Mouse (Mus musculus) embryonic facial prominence, embryonic 10.5 days (tissue): ENCODE data around the gene Icos. TPM values are rescaled to one million over a fixed set of nuclear protein-coding genes. Genes with fewer than 3 reads are reported as not detected.

Experiments
- DNase-seq: peaks from one replicate; pipeline ENCODE4 v3.0.0-alpha.2; 2017; ENCODE audit warnings: low spot score
- H3K27ac ChIP-seq: fragments of 300-500 bp; sonication (generic); replicated peaks from 2 replicates; pipeline ENCODE4 v1.5.1; 2016; ENCODE audit warnings: mild to moderate bottlenecking
- H3K27me3 ChIP-seq: fragments of 300-500 bp; sonication (generic); replicated peaks from 2 replicates; pipeline ENCODE4 v1.6.1; 2016; ENCODE audit warnings: low read depth, mild to moderate bottlenecking; ENCODE audit not compliant: poor library complexity, severe bottlenecking
- H3K36me3 ChIP-seq: fragments of 300-500 bp; sonication (generic); replicated peaks from 2 replicates; pipeline ENCODE4 v1.6.1; 2016; ENCODE audit warnings: mild to moderate bottlenecking, moderate library complexity
- H3K4me1 ChIP-seq: fragments of 300-500 bp; sonication (generic); 2 replicates; pipeline ENCODE4 v1.6.1; 2016
- H3K4me3 ChIP-seq: fragments of 300-500 bp; sonication (generic); 2 replicates; pipeline ENCODE4 v1.5.1; 2016; ENCODE audit warnings: mild to moderate bottlenecking, moderate library complexity
- H3K9me3 ChIP-seq: fragments of 300-500 bp; sonication (generic); 2 replicates; pipeline ENCODE4 v1.6.1; 2016; ENCODE audit warnings: mild to moderate bottlenecking
- WGBS: fragments of 180-500 bp; shearing (Covaris S2); methylation state at CpG from one replicate; pipeline ENCODE4 v1.1.7; 2016; 5-methylcytosine and 5-hydroxymethylcytosine counted together
- polyA plus RNA-seq: library from polyadenylated mRNA; unstranded; fragments of >200 nt; fragmentation: Nextera tagmentation; extraction: Ambion mirVana; gene quantifications from 2 replicates; pipeline ENCODE4 v1.2.1, GENCODE M21; 2016

The Icos gene
- polyA plus RNA-seq, 1 experiment from 2014 or later = not detected

DNA sequence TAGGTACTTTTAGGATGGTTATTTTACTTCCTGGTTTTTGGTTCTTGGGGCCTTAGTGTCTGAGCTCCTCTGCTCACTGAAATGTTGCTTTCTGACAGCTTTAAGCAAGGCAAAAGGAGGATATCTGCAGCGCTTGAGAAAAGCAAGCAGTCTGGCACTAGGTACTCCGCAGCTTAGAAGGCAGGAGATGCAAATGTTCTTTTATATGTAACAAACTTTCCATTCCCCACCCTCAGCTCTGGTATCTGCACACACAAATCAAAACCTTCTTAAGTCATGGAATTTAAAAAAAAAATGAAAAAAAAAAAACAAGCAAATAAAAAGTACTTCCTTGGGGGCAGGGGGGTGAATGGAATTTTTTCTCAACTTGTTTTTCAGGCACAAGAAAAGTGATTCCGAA is 3.5 kb upstream of the Icos start:
- no peaks in the 10 kb centered on the region for H3K27me3 ChIP-seq
- H3K4me1 ChIP-seq = peaks cover 7% of the 10 kb centered on the region; the same call in 1 of the 2 replicates
- 81% methylated on average over 3 of the region's 3 CpGs for WGBS
- H3K4me3 ChIP-seq = no peak overlapping the region
- H3K27ac ChIP-seq = no peak overlapping the region
- no peaks in the 10 kb centered on the region for H3K36me3 ChIP-seq
- no peaks in the 10 kb centered on the region for H3K9me3 ChIP-seq
- DNase-seq = no peak

DNA sequence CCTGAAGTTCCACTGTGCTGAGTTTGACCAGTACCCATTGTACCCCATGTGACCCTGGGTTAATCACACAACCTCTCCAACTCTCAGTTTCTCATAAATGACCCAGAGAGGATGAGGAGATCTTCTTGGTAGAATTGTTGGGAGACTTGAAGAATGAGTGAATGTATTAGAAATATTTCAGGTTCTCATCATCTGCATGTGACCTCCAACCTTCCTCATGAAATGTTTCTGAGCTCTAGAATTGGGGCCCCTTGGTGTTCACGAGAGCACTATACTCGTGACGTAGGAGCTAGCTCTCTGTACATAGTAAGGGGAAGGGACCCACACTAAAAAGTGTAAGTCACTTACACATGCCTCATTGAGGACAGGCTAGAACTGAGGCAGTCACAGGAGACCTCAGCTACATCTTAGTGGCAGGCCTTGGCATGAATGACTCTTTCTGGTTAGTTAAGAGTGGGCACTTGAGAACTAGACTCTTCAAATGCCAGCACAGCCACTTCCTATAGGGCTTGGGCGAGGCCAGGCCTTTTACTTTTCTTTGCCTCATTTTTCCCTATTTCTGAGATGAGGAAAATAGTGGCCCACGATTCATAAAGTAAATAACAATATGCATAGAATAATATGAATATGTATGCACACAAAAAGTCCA is 2.0 kb upstream of the Icos start:
- Histone ChIP-seq H3K4me3 (no peak overlapping the region), H3K27ac (no peak overlapping the region), H3K9me3 (no peaks in the 10 kb centered on the region), H3K4me1 (peaks cover 7% of the 10 kb centered on the region; the same call in 1 of the 2 replicates), H3K27me3 (no peaks in the 10 kb centered on the region), H3K36me3 (no peaks in the 10 kb centered on the region)
- no peak for DNase-seq
- WGBS = 90% methylated on average over 5 of the region's 5 CpGs

- Histone ChIP-seq H3K27me3 (no peaks in the 10 kb centered on the region), H3K4me3 (no peak overlapping the region), H3K9me3 (no peaks in the 10 kb centered on the region), H3K36me3 (no peaks in the 10 kb centered on the region), H3K4me1 (0 out of 2 replicates have a peak, but pooled peaks cover 2% of the 10 kb centered on the region), H3K27ac (no peak overlapping the region)
- 71% methylated on average over 7 of the region's 7 CpGs for WGBS
- DNase-seq = no peak
Observed at GRCm38 (mm10) chr1:60979126-60979842, 1.6 kb downstream of the Icos start.

DNA sequence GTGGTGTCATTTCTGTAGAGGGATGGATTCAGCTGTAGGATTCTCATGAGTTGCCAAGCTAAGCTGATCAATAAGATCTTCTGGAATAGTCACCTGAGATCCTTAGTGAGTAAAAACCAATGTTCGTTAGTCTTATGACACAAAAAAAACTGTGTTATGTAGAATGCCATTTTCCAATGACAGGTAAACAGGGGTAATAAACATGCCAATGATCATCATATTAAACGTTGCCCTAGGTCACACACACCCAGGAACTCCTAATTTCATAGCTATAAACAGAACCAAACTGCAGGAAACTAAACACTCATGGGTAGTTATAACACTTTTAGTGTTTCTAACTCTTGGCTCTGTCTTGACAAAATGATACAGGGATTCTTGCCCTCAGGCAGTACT is 2.1 kb downstream of the Icos start:
- H3K4me1 ChIP-seq = 0 out of 2 replicates have a peak, but pooled peaks cover 2% of the 10 kb centered on the region
- H3K27me3 ChIP-seq = no peaks in the 10 kb centered on the region
- no peaks in the 10 kb centered on the region for H3K36me3 ChIP-seq
- no peaks in the 10 kb centered on the region for H3K9me3 ChIP-seq
- no peak overlapping the region for H3K4me3 ChIP-seq
- WGBS = 83% methylated on average over 2 of the region's 2 CpGs
- DNase-seq = no peak
- no peak overlapping the region for H3K27ac ChIP-seq

GRCm38 (mm10) chr1:60985075-60985474 is 7.3 kb downstream of the Icos start:
- no peak for DNase-seq
- no peak overlapping the region for H3K27ac ChIP-seq
- H3K9me3 ChIP-seq = no peaks in the 10 kb centered on the region
- 64% methylated on average over 2 of the region's 2 CpGs for WGBS
- no peaks in the 10 kb centered on the region for H3K27me3 ChIP-seq
- no peaks in the 10 kb centered on the region for H3K36me3 ChIP-seq
- H3K4me3 ChIP-seq = no peak overlapping the region
- no peaks in the 10 kb centered on the region for H3K4me1 ChIP-seq

- WGBS = 85% methylated on average over 5 of the region's 5 CpGs
- DNase-seq = no peak
Observed at GRCm38 (mm10) chr1:60986141-60986540, 8.4 kb downstream of the Icos start.

GRCm38 (mm10) chr1:60989086-60989485 is 11.4 kb downstream of the Icos start:
- 86% methylated on average over 5 of the region's 5 CpGs for WGBS
- no peak overlapping the region for H3K4me3 ChIP-seq
- no peak overlapping the region for H3K27ac ChIP-seq
- DNase-seq = no peak
- H3K27me3 ChIP-seq = no peaks in the 10 kb centered on the region
- no peaks in the 10 kb centered on the region for H3K36me3 ChIP-seq
- H3K9me3 ChIP-seq = no peaks in the 10 kb centered on the region
- H3K4me1 ChIP-seq = no peaks in the 10 kb centered on the region

More at GRCm38 (mm10) chr1:60986141-60986540, 8.4 kb downstream of the Icos start:
- Histone ChIP-seq H3K27me3 (no peaks in the 10 kb centered on the region), H3K9me3 (no peaks in the 10 kb centered on the region), H3K27ac (no peak overlapping the region), H3K4me1 (no peaks in the 10 kb centered on the region), H3K36me3 (no peaks in the 10 kb centered on the region), H3K4me3 (no peak overlapping the region)

DNA sequence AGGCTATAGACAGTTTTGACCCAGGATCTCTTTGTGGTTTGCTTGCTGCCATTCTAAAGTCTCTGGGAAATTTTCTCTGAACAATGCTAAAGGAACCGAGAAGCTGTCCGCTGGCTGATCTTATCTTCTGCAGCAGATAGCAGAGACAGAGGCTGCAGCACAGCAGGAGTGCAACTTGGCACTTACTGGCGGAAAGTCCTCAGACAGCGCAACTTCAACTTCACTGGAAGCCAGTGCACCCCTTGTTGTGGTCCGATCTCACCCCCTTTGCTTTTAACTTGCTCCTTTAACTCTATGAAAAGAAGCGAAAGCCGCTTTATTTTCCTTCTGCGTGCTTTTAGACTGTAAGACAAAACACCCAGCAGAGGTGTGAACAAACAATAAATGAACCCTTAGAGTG is 12.6 kb downstream of the Icos start:
- Histone ChIP-seq H3K4me1 (no peaks in the 10 kb centered on the region), H3K27me3 (no peaks in the 10 kb centered on the region), H3K9me3 (no peaks in the 10 kb centered on the region), H3K27ac (no peak overlapping the region), H3K36me3 (no peaks in the 10 kb centered on the region), H3K4me3 (no peak overlapping the region)
- DNase-seq = no peak
- 63% methylated on average over 8 of the region's 8 CpGs for WGBS

DNA sequence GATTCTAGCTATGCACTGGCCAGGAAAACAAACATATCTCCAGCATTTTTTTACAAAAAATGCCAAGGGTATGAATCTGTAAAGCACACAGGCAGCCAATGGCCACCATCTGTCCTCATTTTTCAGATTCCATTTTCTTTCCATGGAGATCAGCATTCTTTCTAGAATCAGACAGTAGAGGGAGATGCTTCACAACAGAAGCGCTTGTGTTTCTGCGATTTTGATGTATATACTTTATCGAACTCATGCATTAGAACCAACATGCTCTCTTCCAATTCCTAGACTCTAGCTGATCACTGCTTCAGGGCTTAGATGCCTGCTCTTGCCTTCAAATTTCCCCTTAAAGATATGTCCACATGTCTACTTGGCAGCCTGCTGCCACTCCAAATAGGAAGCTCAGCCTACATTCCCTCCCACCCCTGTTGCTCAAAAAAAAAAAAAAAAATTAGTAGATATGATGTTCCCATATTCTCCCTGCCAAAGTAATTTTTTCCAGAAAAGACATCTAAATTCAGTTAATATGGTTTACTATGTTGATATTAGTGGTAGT is 20.4 kb downstream of the Icos start:
- no peaks in the 10 kb centered on the region for H3K36me3 ChIP-seq
- DNase-seq = no peak
- H3K4me3 ChIP-seq = no peak overlapping the region
- H3K27me3 ChIP-seq = no peaks in the 10 kb centered on the region
- 93% methylated on average over 3 of the region's 3 CpGs for WGBS
- no peak overlapping the region for H3K27ac ChIP-seq
- peaks cover 5% of the 10 kb centered on the region; the same call in 1 of the 2 replicates for H3K4me1 ChIP-seq
- no peaks in the 10 kb centered on the region for H3K9me3 ChIP-seq

- no peaks in the 10 kb centered on the region for H3K27me3 ChIP-seq
- DNase-seq = no peak
- peaks cover 5% of the 10 kb centered on the region; the same call in 1 of the 2 replicates for H3K4me1 ChIP-seq
- WGBS = 69% methylated on average over 2 of the region's 2 CpGs
- no peaks in the 10 kb centered on the region for H3K36me3 ChIP-seq
- no peaks in the 10 kb centered on the region for H3K9me3 ChIP-seq
- H3K4me3 ChIP-seq = no peak overlapping the region
- no peak overlapping the region for H3K27ac ChIP-seq
Observed at GRCm38 (mm10) chr1:60998689-60999088, 21.0 kb downstream of the Icos start.

GRCm38 (mm10) chr1:61001786-61002354 is 24.1 kb downstream of the Icos start:
- H3K36me3 ChIP-seq = no peaks in the 10 kb centered on the region
- peaks cover 5% of the 10 kb centered on the region; the same call in 1 of the 2 replicates for H3K4me1 ChIP-seq
- H3K9me3 ChIP-seq = no peaks in the 10 kb centered on the region
- H3K4me3 ChIP-seq = no peak overlapping the region
- no peak for DNase-seq
- H3K27me3 ChIP-seq = no peaks in the 10 kb centered on the region
- no peak overlapping the region for H3K27ac ChIP-seq
- WGBS = 90% methylated on average over 7 of the region's 7 CpGs

GRCm38 (mm10) chr1:61006229-61006628 is 28.5 kb downstream of the Icos start:
- no peak overlapping the region for H3K4me3 ChIP-seq
- H3K4me1 ChIP-seq = no peaks in the 10 kb centered on the region
- H3K36me3 ChIP-seq = no peaks in the 10 kb centered on the region
- DNase-seq = no peak
- H3K27ac ChIP-seq = no peak overlapping the region
- H3K27me3 ChIP-seq = no peaks in the 10 kb centered on the region
- WGBS = 96% methylated on average over 2 of the region's 2 CpGs
- H3K9me3 ChIP-seq = no peaks in the 10 kb centered on the region
